In the genomic region with DNA sequence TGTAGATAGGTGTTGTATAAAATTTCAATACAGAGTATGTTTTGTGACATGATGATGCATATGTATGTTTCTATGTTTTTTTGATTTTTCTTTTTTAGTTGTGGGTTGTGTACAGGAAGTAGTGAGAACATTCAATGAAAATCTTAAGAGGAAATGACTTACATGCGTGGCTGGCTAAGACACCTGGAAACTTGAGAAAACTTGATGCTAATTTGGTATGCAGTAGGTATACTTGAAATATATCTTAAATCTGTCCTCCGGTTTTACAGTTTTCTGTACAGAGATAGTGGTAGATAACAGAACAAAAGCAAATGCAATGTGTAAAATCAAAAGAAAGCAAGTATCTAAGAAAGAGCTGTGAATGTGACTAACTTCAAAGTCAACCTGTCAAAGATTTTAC, we compare ENCODE assay signal across 24 mouse cellular contexts. TPM values are rescaled to one million over a fixed set of nuclear protein-coding genes. Genes with fewer than 3 reads are reported as not detected.
DNase-seq lines count a peak whose midpoint lies in the region; ATAC-seq lines count a peak whose summit lies in the region.
"Had no signal": no experiment of that assay in that cellular context is flagged by ENCODE, and none has a peak within 500 bp of the region (broad histone marks: within the 10 kb centered on the region; RNA-seq: fewer than 3 reads in every experiment).

No protein-coding gene starts in this region.

- DNase-seq in CD4-positive helper T cell, adult 2 months (ENCODE audit: low read depth, low spot score): peak; percentile 51
- peak; percentile 27 for DNase-seq in induced T-regulatory cell, adult 2 months (ENCODE audit: low read depth)
- peak; percentile 8 for DNase-seq in splenic B cell, adult 2 months (ENCODE audit: low read depth, low spot score)
- DNase-seq in layer of hippocampus, adult 8-10 months (ENCODE audit: low spot score in 2 of 2): no peak
- DNase-seq in urinary bladder, postnatal 36 days (ENCODE audit: low spot score in 2 of 2): no peak
- DNase-seq: adrenal gland, adult 2 months; adrenal gland, postnatal 14 days; cerebellum, adult 11 months; cerebellum, adult 2 months; cerebellum, postnatal 10 days; cerebellum, postnatal 36 days; embryo, embryonic 11 days; gastrocnemius, postnatal 25 days; heart, adult 2 months had no signal

- peak; percentile 87 for ATAC-seq in CD4-positive, CD25-positive, alpha-beta regulatory T cell, adult 4 months
- no peak for ATAC-seq in granulocyte monocyte progenitor cell, adult 5-6 weeks (replicated peaks; ENCODE audit: poor library complexity, severe bottlenecking)
- ATAC-seq: forebrain, embryonic 15.5 days; intestine, postnatal 0 days had no signal

- no peaks in the 10 kb centered on the region for H3K36me3 ChIP-seq in splenic B cell, adult 2 months (ENCODE audit: control insufficient read depth, insufficient read depth, low read length, poor library complexity, severe bottlenecking)
- H3K36me3 ChIP-seq: embryonic facial prominence, embryonic 10.5 days; embryonic facial prominence, embryonic 13.5 days; forebrain, embryonic 12.5 days; forebrain, embryonic 15.5 days; hindbrain, embryonic 12.5 days; hindbrain, embryonic 15.5 days had no signal

- H3K27me3 ChIP-seq in splenic B cell, adult 2 months (ENCODE audit: control insufficient read depth, insufficient read depth, low read length, poor library complexity, severe bottlenecking): no peaks in the 10 kb centered on the region
- H3K27me3 ChIP-seq: embryonic facial prominence, embryonic 13.5 days; forebrain, embryonic 12.5 days; forebrain, embryonic 15.5 days; hindbrain, embryonic 15.5 days had no signal

RNA-seq across cellular contexts. Expression of a gene that starts 18.1 kb away (rescaled TPM):
- polyA plus RNA-seq in CD4-positive, CD25-positive, alpha-beta regulatory T cell, adult 4 months (2017; shearing (Covaris generic)): 100 to 1,000 TPM; 116 to 131 TPM
- total RNA-seq in granulocyte monocyte progenitor cell, adult 5-6 weeks (2014; fragmentation: Nextera tagmentation): 2.0 and 2.8 TPM in 2 replicates
- total RNA-seq in granulocyte monocyte progenitor cell, adult 5-6 weeks (2017): 0.31 and 2.2 TPM in 2 replicates
- total RNA-seq in layer of hippocampus, adult 8-10 months (2022): 10 to 100 TPM; 32.8 to 38.9 (median 35.3) TPM
- polyA plus RNA-seq: erythroblast, embryonic 14.5 days had no signal

Comparison
In these comparisons a context has a peak if more than half of its experiments do, and no peak if none do; other contexts are left out.
1. DNase-seq: peak in CD4-positive helper T cell, adult 2 months (single experiment), induced T-regulatory cell, adult 2 months (single experiment) and splenic B cell, adult 2 months (single experiment); none in layer of hippocampus, adult 8-10 months (0 of 2) and urinary bladder, postnatal 36 days (0 of 2).
2. RNA of a gene that starts 18.1 kb away (total RNA-seq): 32.8 to 38.9 TPM in layer of hippocampus, adult 8-10 months; 0.31 to 2.8 TPM in granulocyte monocyte progenitor cell, adult 5-6 weeks; every median in the first group is over 4 times any median in the second.